Mouse (Mus musculus): ENCODE measurements around the gene Anapc11.

The Anapc11 gene

GRCm38 (mm10) chr11:120627468-120628300 lies 29.5 kb downstream of the Anapc11 start:
- peak; percentile 88 for DNase-seq (ENCODE audit: low read depth, low spot score)

DNA sequence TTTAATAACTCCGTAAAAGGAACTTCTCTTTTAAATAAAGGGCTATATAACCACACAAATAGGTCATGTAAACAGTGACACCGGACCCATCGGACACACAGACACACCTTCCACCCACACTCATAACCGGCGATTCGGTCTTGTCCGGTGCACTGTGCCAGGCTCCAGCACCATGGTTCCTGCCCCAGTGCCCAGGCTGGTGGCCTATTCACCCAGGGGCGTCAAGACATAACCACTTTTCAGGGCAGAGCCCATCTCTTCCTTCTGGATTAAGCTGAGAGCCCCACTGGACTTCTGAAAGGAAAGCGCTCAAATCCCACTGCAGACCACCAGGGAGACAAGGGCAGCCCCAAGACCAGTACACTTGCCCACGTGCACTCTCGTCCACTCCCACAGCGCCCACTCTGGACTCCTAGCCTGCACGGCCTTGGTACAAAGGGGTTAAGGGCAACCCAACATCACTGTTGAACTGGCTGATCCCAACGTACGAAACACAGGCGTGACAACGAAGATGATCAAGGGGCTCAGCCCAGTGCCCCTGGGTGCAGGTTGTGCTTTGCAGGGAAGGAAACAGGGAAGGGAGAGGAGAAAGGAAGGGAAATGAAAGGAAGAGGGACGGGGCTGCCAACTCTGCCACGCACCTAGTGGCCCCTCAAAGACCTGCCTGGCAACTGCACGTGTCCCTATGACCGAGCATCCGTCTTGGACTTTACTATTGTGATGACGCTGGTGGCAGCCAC lies 30.6 kb downstream of the Anapc11 start:
- DNase-seq (ENCODE audit: low read depth, low spot score): no peak

DNA sequence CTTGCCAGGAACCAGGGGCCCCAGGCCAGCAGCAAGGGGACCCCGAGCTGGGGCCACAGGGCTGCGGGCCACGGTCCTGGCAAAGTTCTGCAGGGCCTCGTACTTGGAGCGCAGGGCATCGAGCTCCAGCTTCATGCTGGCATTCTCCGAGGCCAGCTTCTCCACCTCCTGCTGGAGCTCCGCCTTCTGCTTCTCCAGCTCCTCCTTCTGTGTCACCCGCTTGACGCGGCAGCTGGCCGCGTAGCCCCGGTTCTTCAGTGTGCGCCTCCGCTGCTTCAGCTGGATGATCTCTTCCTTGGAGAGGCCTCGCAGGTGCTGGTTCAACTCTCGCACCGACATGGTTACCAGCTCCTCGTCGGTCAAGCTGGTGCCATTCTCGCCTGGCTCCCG lies 31.1 kb downstream of the Anapc11 start:
- peak; percentile 82 for DNase-seq (ENCODE audit: low read depth, low spot score)

DNA sequence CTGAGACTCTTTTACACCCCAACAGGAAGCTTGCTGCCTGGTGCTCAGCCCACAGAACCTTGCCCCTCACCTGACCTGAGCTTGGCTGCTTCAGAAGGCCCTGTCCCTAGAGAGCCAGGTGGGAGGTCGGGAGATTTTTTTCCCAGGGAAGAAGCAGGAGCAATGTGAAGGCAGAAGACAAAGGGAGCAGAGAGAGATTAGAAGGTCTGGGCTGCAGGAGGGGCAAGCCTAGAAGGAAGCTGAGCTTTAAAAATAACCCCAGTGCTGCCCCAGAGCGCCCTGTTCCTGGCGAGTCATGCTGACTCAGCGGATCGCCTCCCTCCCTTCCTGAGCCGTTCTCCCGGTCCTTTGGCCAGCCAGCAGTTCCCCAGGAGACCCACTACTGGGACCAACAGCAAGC lies 31.7 kb downstream of the Anapc11 start:
- DNase-seq (ENCODE audit: low read depth, low spot score): peak; percentile 37

GRCm38 (mm10) chr11:120630401-120630871 lies 32.2 kb downstream of the Anapc11 start:
- peak; percentile 48 for DNase-seq (ENCODE audit: low read depth, low spot score)

- peak; percentile 85 for DNase-seq (ENCODE audit: low read depth, low spot score)
Observed at GRCm38 (mm10) chr11:120630881-120631725, 32.9 kb downstream of the Anapc11 start.

DNA sequence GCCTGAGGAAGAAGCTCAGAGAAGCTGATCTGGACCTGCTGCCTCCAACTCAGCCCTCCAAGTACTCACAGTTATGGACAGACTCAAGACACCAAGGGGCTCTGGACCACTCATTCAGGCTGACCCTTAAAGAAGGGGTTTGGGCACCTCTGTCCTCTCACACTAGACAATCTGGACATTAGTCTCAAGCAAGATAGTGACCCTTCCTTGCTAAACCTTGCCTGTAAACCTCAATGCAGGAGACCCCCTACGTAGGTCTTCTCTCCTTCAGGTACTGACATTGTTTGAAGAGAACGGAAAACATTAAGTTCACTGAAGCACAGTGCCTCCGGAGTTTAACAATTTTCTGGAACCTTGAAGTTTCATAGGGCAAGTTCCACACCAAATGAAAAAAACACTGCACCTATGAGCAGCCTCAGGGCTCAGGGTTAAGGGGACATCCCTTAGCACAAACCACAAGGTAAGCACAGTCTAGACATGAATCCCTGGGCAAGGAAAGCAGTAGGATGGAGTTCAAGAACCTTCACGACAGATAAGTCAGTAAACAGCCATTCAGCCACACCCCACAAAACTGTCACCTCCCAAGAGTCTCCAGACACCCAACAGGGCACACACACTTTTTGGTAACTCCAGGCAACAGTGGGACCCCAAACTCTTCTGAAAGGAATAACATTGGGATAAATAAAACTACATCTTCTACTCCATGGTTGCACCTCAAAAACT lies 33.7 kb downstream of the Anapc11 start:
- peak; percentile 52 for DNase-seq (ENCODE audit: low read depth, low spot score)

- DNase-seq (ENCODE audit: low read depth, low spot score): peak; percentile 77
Observed at GRCm38 (mm10) chr11:120632559-120633519, 34.6 kb downstream of the Anapc11 start.

GRCm38 (mm10) chr11:120633520-120634343 lies 35.5 kb downstream of the Anapc11 start, which contains the start of gene Mafg:
Gene Mafg, minus strand, starts transcription at chr11:120633600.
- peak; percentile 94 for DNase-seq (ENCODE audit: low read depth, low spot score)

- DNase-seq (ENCODE audit: low read depth, low spot score): no peak
Observed at GRCm38 (mm10) chr11:120634810-120635209, 36.6 kb downstream of the Anapc11 start.

- DNase-seq (ENCODE audit: low read depth, low spot score): no peak
Observed at GRCm38 (mm10) chr11:120641255-120641654, 43.0 kb downstream of the Anapc11 start.

DNA sequence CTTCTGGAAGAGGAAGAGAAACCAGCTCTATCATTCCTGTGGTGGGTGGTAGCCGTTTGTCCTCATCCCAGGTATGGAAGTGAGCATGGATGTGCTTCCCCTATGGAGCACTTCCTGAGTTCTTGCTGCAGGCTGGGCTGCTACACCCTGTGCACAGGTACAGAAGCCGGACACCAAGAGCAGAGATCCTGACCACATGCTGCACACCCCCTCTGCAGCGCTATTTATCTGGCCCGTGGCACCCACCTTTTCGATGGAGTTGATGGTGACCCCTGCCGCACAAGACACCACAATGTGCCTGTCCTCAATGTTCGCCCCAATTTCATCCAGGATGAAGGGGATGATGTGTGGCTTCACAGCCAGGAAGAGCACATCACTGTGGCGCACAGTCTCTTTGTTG lies 43.6 kb downstream of the Anapc11 start:
- no peak for DNase-seq (ENCODE audit: low read depth, low spot score)

- no peak for DNase-seq (ENCODE audit: low read depth, low spot score)
Observed at GRCm38 (mm10) chr11:120642939-120643600, 44.8 kb downstream of the Anapc11 start.

DNA sequence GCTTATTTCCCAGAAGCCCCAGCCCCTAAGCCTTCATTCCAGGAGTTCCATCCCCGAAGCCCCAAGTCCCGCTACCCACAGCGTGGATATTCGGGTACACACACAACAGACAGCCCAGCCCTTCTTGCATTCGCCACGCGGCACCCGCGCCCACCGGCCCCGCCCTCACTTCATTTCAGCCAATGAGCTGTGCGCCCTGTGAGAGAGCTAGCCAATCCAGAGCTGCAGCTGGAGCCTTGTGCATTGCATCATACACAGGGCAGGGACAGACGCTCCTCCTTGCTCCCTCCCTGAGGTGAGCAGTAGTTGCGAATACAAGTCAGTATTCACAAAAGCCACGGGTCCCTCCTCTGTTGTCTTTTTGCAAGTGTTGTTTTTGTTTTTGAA lies 45.4 kb downstream of the Anapc11 start, which contains the start of gene Pycr1:
Gene Pycr1, minus strand, starts transcription at position 169 of the 387 bp plus-strand sequence.
- DNase-seq (ENCODE audit: low read depth, low spot score): peak; percentile 93

DNA sequence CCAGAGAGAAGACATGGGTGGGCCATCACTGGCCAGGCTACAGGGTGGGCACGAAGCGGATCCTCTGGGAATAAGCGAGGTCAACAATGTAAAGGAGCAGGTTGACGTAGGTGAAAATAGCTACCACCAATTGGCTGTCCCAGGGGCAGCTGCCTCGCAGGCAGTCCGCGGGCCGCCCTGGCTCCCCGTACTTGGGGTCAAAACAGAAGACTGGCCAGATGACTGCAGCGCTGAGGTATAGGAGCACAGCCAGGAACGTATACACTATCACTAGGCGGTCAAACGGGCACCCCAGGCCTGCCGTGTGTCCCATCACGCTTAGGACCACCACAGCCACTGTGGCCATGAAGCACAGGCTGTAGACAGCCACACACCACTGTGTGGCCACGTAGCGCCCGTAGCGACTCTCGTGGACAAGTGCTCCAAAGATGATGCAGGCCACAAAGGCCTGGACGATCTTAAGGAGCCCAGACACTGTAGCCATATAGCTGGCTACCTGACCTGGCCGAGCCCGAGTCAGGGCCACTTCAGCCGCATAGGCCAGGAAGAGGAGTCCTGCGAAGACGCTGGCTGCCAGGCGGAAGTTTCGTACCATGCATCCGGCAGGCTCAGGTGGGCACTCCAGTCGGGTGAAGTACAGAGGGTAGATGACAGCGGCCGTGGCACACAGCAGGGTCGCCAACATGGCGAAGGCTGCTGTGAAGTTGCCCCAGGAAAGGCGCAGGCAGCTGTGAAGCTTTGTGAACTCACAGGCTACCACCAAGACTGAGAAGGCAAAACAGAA lies 49.0 kb downstream of the Anapc11 start:
- no peak for DNase-seq (ENCODE audit: low read depth, low spot score)

DNA sequence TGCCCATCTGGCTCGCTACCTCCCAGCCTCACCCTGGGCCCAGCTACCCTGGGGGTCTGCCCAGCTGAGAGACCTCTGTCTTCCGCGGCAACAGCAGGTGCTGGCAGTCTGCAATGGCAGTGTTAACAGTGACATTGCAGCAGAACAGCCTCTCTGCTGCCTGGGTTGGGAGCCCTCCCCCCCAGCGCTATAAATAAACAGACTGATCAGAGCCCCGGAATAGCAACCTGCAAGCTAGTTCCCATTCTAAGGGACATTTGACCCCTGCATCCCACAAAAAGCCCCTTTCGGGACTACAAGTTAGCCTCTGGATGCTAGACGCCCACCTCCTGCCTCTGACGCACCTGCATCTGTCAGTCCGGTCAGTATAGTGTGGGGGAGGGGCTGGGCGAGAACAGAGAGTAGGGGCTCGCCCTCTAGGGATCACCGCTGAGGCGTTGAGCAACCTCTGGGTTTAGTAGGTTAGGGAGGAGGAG lies 49.8 kb downstream of the Anapc11 start, which contains the start of gene Myadml2:
Gene Myadml2, minus strand, starts transcription at position 158 of the 476 bp plus-strand sequence.
- no peak for DNase-seq (ENCODE audit: low read depth, low spot score)

DNA sequence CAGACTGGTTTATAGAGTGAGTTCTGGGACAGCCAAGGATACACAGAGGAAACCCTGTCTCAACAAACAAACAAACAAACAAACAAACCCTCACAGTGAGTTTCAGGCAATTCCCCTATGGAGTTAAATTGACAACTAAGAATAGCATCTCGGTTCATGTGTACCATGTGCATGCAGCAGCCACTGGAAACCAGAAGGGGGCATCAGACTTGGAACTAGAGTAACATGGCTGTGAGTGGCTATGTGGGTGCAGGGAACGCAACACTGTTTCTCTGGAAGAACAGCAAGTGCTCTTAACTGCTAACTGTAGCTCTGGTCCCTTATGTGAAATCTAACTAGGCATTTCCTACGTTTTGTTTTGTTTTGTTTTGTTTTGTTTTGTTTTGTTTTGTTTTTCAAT lies 53.7 kb downstream of the Anapc11 start:
- DNase-seq (ENCODE audit: low read depth, low spot score): no peak
